In the genomic region with DNA sequence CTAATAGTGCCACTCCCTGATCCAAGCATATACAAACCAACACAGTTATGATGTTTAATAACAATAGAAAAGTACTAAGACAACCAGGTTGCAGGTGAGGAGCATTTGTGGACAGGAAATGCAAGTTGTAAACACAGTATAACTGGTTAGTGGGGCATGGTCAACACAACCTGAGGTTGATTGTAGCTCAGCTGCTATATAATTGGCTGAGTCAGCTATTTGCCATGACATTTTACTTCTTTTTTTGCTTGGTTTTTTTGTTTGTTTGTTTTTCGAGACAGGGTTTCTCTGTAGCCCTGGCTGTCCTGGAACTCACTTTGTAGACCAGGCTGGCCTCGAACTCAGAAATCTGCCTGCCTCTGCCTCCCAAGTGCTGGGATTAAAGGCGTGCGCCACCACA, we compare ENCODE assay signal across 2 mouse cellular contexts. TPM values are rescaled to one million over a fixed set of nuclear protein-coding genes. Genes with fewer than 3 reads are reported as not detected.
"Had no signal": no experiment of that assay in that cellular context is flagged by ENCODE, and none has a peak within 500 bp of the region (broad histone marks: within the 10 kb centered on the region; RNA-seq: fewer than 3 reads in every experiment).

No protein-coding gene starts in this region.

RNA-seq across cellular contexts. Expression of gene Spink2, which starts 20.6 kb away (rescaled TPM):
- total RNA-seq: neutrophil, adult 5-6 weeks had no signal
- polyA plus RNA-seq: small intestine, adult 2 months had no signal
